Mouse (Mus musculus): ENCODE measurements at regions not wholly inside any gene's neighbourhood (a gene's known extent, or its start where the extent isn't known, plus 50 kb on each side); places are given as distances from the start of the nearest gene placed in this dataset.

GRCm38 (mm10) chr11:79784071-79784470 is 178.1 kb downstream of the Utp6 start:
- DNase-seq (peak; percentile 34), ATAC-seq (ENCODE audit: low FRiP score, low TSS enrichment) (no peak)
- Histone ChIP-seq H3K4me1 (ENCODE audit: control insufficient read depth, insufficient read depth, low read length) (peaks cover 7% of the 10 kb centered on the region), H3K27ac (replicated peaks; ENCODE audit: low read depth, low read length) (no peak overlapping the region), H3K27me3 (ENCODE audit: control insufficient read depth, insufficient read depth, low read length) (no peaks in the 10 kb centered on the region), H3K4me3 (replicated peaks; ENCODE audit: low read depth, low read length) (no peak overlapping the region), H3K4me2 (ENCODE audit: low read length) (no peak overlapping the region), H3K9ac (replicated peaks; ENCODE audit: low read length) (no peak overlapping the region), H3K36me3 (ENCODE audit: control insufficient read depth, insufficient read depth, low read length) (no peaks in the 10 kb centered on the region), H3K9me3 (ENCODE audit: control insufficient read depth, low read length) (no peaks in the 10 kb centered on the region)
- whole genome bisulfite sequencing = 57% methylated on average over 3 of the region's 3 CpGs

GRCm38 (mm10) chr11:79781966-79782365 is 180.2 kb downstream of the Utp6 start:
- Histone ChIP-seq H3K4me2 (ENCODE audit: low read length) (no peak overlapping the region), H3K4me1 (ENCODE audit: control insufficient read depth, insufficient read depth, low read length) (peaks cover 17% of the 10 kb centered on the region), H3K9ac (replicated peaks; ENCODE audit: low read length) (no peak overlapping the region), H3K9me3 (ENCODE audit: control insufficient read depth, low read length) (no peaks in the 10 kb centered on the region), H3K36me3 (ENCODE audit: control insufficient read depth, insufficient read depth, low read length) (no peaks in the 10 kb centered on the region), H3K27ac (replicated peaks; ENCODE audit: low read depth, low read length) (no peak overlapping the region), H3K27me3 (ENCODE audit: control insufficient read depth, insufficient read depth, low read length) (no peaks in the 10 kb centered on the region), H3K4me3 (replicated peaks; ENCODE audit: low read depth, low read length) (no peak overlapping the region)
- whole genome bisulfite sequencing = 54% methylated on average over 5 of the region's 5 CpGs
- ATAC-seq (ENCODE audit: low FRiP score, low TSS enrichment) (no peak), DNase-seq (no peak)

GRCm38 (mm10) chr11:79779756-79780155 is 182.4 kb downstream of the Utp6 start:
- Histone ChIP-seq H3K4me2 (ENCODE audit: low read length) (no peak overlapping the region), H3K27me3 (ENCODE audit: control insufficient read depth, insufficient read depth, low read length) (no peaks in the 10 kb centered on the region), H3K36me3 (ENCODE audit: control insufficient read depth, insufficient read depth, low read length) (no peaks in the 10 kb centered on the region), H3K4me3 (replicated peaks; ENCODE audit: low read depth, low read length) (no peak overlapping the region), H3K9ac (replicated peaks; ENCODE audit: low read length) (no peak overlapping the region), H3K9me3 (ENCODE audit: control insufficient read depth, low read length) (no peaks in the 10 kb centered on the region), H3K27ac (replicated peaks; ENCODE audit: low read depth, low read length) (no peak overlapping the region), H3K4me1 (ENCODE audit: control insufficient read depth, insufficient read depth, low read length) (peaks cover 17% of the 10 kb centered on the region)
- no peak for ATAC-seq (ENCODE audit: low FRiP score, low TSS enrichment)
- peak; percentile 62 for DNase-seq
- WGBS = 11% methylated on average over 5 of the region's 5 CpGs

- H3K4me1 ChIP-seq (ENCODE audit: control insufficient read depth, insufficient read depth, low read length) = peaks cover 13% of the 10 kb centered on the region
- no peak overlapping the region for H3K27ac ChIP-seq (replicated peaks; ENCODE audit: low read depth, low read length)
- no peaks in the 10 kb centered on the region for H3K27me3 ChIP-seq (ENCODE audit: control insufficient read depth, insufficient read depth, low read length)
- H3K4me2 ChIP-seq (ENCODE audit: low read length) = no peak overlapping the region
- DNase-seq (no peak), ATAC-seq (ENCODE audit: low FRiP score, low TSS enrichment) (no peak)
- 84% methylated on average over 5 of the region's 5 CpGs for WGBS
- no peak overlapping the region for H3K4me3 ChIP-seq (replicated peaks; ENCODE audit: low read depth, low read length)
- H3K9me3 ChIP-seq (ENCODE audit: control insufficient read depth, low read length) = no peaks in the 10 kb centered on the region
- H3K9ac ChIP-seq (replicated peaks; ENCODE audit: low read length) = no peak overlapping the region
- H3K36me3 ChIP-seq (ENCODE audit: control insufficient read depth, insufficient read depth, low read length) = no peaks in the 10 kb centered on the region
These were observed 183.7 kb downstream of the Utp6 start for GRCm38 (mm10) chr11:79778522-79778921.

- 43% methylated on average over 2 of the region's 2 CpGs for whole genome bisulfite sequencing
- no peak overlapping the region for H3K27ac ChIP-seq (replicated peaks; ENCODE audit: low read depth, low read length)
- no peak for ATAC-seq (ENCODE audit: low FRiP score, low TSS enrichment)
These were observed 184.2 kb downstream of the Utp6 start for GRCm38 (mm10) chr11:79777988-79778387.

GRCm38 (mm10) chr11:79776577-79776976 is 185.6 kb downstream of the Rab11fip4 start:
- Histone ChIP-seq H3K27ac (replicated peaks; ENCODE audit: low read depth, low read length) (no peak overlapping the region), H3K36me3 (ENCODE audit: control insufficient read depth, insufficient read depth, low read length) (no peaks in the 10 kb centered on the region), H3K4me1 (ENCODE audit: control insufficient read depth, insufficient read depth, low read length) (peaks cover 11% of the 10 kb centered on the region), H3K27me3 (ENCODE audit: control insufficient read depth, insufficient read depth, low read length) (no peaks in the 10 kb centered on the region), H3K9me3 (ENCODE audit: control insufficient read depth, low read length) (no peaks in the 10 kb centered on the region), H3K4me2 (ENCODE audit: low read length) (no peak overlapping the region), H3K9ac (replicated peaks; ENCODE audit: low read length) (no peak overlapping the region), H3K4me3 (replicated peaks; ENCODE audit: low read depth, low read length) (no peak overlapping the region)
- no peak for DNase-seq
- WGBS = 16% methylated on average over 6 of the region's 6 CpGs
- ATAC-seq (ENCODE audit: low FRiP score, low TSS enrichment) = no peak

More at GRCm38 (mm10) chr11:79777988-79778387, 184.2 kb downstream of the Utp6 start:
- Histone ChIP-seq H3K9me3 (ENCODE audit: control insufficient read depth, low read length) (no peaks in the 10 kb centered on the region), H3K4me2 (ENCODE audit: low read length) (no peak overlapping the region), H3K36me3 (ENCODE audit: control insufficient read depth, insufficient read depth, low read length) (no peaks in the 10 kb centered on the region), H3K9ac (replicated peaks; ENCODE audit: low read length) (no peak overlapping the region), H3K4me3 (replicated peaks; ENCODE audit: low read depth, low read length) (no peak overlapping the region), H3K4me1 (ENCODE audit: control insufficient read depth, insufficient read depth, low read length) (peaks cover 11% of the 10 kb centered on the region), H3K27me3 (ENCODE audit: control insufficient read depth, insufficient read depth, low read length) (no peaks in the 10 kb centered on the region)
- DNase-seq = peak; percentile 45

- no peak overlapping the region for H3K27ac ChIP-seq (replicated peaks; ENCODE audit: low read depth, low read length)
- no peak overlapping the region for H3K4me2 ChIP-seq (ENCODE audit: low read length)
- ATAC-seq (ENCODE audit: low FRiP score, low TSS enrichment) (no peak), DNase-seq (no peak)
- no peak overlapping the region for H3K4me3 ChIP-seq (replicated peaks; ENCODE audit: low read depth, low read length)
- H3K9me3 ChIP-seq (ENCODE audit: control insufficient read depth, low read length) = peaks cover 3% of the 10 kb centered on the region; the same call in 1 of the 2 replicates
- no peaks in the 10 kb centered on the region for H3K27me3 ChIP-seq (ENCODE audit: control insufficient read depth, insufficient read depth, low read length)
- H3K9ac ChIP-seq (replicated peaks; ENCODE audit: low read length) = no peak overlapping the region
- WGBS = 83% methylated on average over 1 of the region's 1 CpGs
- peaks cover 7% of the 10 kb centered on the region; the same call in 1 of the 2 replicates for H3K4me1 ChIP-seq (ENCODE audit: control insufficient read depth, insufficient read depth, low read length)
- no peaks in the 10 kb centered on the region for H3K36me3 ChIP-seq (ENCODE audit: control insufficient read depth, insufficient read depth, low read length)
These were observed 182.7 kb downstream of the Rab11fip4 start for GRCm38 (mm10) chr11:79773755-79774154.

- WGBS = 50% methylated on average over 3 of the region's 3 CpGs
- H3K27ac ChIP-seq (replicated peaks; ENCODE audit: low read depth, low read length) = no peak overlapping the region
- ATAC-seq (ENCODE audit: low FRiP score, low TSS enrichment) (no peak), DNase-seq (no peak)
- no peaks in the 10 kb centered on the region for H3K27me3 ChIP-seq (ENCODE audit: control insufficient read depth, insufficient read depth, low read length)
- H3K4me1 ChIP-seq (ENCODE audit: control insufficient read depth, insufficient read depth, low read length) = no peaks in the 10 kb centered on the region
- H3K4me2 ChIP-seq (ENCODE audit: low read length) = no peak overlapping the region
- H3K9me3 ChIP-seq (ENCODE audit: control insufficient read depth, low read length) = peaks cover 3% of the 10 kb centered on the region; the same call in 1 of the 2 replicates
- H3K36me3 ChIP-seq (ENCODE audit: control insufficient read depth, insufficient read depth, low read length) = no peaks in the 10 kb centered on the region
- H3K9ac ChIP-seq (replicated peaks; ENCODE audit: low read length) = no peak overlapping the region
- H3K4me3 ChIP-seq (replicated peaks; ENCODE audit: low read depth, low read length) = no peak overlapping the region
These were observed 180.4 kb downstream of the Rab11fip4 start for GRCm38 (mm10) chr11:79771431-79771830.

GRCm38 (mm10) chr11:79767111-79767510 is 176.1 kb downstream of the Rab11fip4 start:
- Histone ChIP-seq H3K4me3 (replicated peaks; ENCODE audit: low read depth, low read length) (no peak overlapping the region), H3K36me3 (ENCODE audit: control insufficient read depth, insufficient read depth, low read length) (no peaks in the 10 kb centered on the region), H3K27ac (replicated peaks; ENCODE audit: low read depth, low read length) (no peak overlapping the region), H3K9me3 (ENCODE audit: control insufficient read depth, low read length) (peaks cover 3% of the 10 kb centered on the region; the same call in 1 of the 2 replicates), H3K27me3 (ENCODE audit: control insufficient read depth, insufficient read depth, low read length) (no peaks in the 10 kb centered on the region), H3K4me1 (ENCODE audit: control insufficient read depth, insufficient read depth, low read length) (no peaks in the 10 kb centered on the region), H3K4me2 (ENCODE audit: low read length) (no peak overlapping the region), H3K9ac (replicated peaks; ENCODE audit: low read length) (no peak overlapping the region)
- DNase-seq (no peak), ATAC-seq (ENCODE audit: low FRiP score, low TSS enrichment) (no peak)
- 99% methylated on average over 5 of the region's 5 CpGs for WGBS
